Mouse (Mus musculus) thymus, postnatal 14 days (tissue): ENCODE measurements around the gene Pde9a.

Source experiments
- DNase-seq: peaks from one replicate; pipeline ENCODE4 v3.0.0; 2021

Gene Pde9a

DNA sequence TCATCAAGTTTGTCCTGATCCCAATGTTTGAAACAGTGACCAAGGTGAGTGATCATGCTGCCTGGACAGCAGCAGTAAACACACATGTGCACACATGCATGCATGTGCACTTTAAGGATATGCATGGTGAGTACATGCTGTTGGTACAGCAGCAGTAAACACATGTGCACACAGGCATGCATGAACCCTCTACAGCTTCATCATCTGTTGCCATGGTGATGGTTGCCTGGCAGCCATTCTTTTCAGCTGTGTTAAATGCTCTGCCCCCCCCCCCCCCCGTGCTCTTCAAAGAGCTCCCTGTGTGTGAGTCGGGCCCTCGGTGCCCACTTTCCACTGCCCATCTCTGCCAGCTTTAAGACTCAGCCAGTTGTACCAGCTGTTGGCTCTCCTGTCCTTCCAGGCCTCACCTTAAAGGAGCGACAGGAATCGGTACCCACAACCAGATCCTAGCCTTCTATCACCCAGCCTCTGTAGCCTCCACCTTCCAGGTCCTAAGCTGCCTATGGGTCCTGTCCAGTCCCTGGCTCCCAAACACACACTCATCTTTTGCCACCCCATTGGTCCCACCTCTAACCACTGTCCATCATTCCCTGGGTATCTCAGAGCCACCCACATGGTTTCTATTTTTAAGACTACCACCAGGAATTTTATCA, 84.9 kb downstream of the Pde9a start:
- DNase-seq, result no peak

DNA sequence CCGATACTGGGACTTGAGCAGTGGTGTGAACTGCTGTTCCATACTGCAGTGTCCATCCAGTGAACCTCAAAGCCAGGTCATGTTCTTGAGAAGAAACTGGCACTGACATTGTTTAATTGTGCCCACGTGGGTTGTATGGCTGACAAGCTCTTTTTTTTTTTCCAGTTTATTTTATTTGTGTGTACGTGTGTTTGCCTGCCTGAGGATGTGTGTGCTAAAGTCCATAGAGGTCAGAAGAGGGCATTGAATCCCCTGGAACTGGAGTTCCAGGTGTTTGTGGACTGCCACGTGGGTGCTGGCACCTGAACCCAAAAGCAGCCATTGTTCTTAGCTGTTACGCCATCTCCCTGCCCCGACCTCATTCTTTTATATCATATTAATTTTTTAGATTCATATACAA, 88.4 kb downstream of the Pde9a start:
- no peak for DNase-seq

DNA sequence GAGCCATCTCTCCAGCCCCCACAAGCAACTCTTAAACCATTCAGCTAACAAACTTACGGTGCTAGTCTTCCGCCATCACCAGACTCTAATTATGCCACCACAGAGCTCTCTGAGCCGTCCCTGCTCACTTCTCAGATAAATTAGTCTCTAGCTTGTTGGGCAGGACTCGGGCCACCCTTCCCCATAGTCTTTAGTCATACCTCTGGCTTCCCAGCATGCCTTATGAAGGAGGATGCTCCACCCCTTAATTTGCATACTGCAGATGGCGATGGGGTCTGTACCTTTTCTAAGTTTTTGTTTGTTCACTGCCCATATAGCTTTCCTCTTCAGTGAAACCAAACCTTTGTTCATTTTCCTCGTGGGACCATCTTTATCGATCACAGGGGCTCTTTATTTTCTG, 92.6 kb downstream of the Pde9a start:
- DNase-seq, result no peak

DNA sequence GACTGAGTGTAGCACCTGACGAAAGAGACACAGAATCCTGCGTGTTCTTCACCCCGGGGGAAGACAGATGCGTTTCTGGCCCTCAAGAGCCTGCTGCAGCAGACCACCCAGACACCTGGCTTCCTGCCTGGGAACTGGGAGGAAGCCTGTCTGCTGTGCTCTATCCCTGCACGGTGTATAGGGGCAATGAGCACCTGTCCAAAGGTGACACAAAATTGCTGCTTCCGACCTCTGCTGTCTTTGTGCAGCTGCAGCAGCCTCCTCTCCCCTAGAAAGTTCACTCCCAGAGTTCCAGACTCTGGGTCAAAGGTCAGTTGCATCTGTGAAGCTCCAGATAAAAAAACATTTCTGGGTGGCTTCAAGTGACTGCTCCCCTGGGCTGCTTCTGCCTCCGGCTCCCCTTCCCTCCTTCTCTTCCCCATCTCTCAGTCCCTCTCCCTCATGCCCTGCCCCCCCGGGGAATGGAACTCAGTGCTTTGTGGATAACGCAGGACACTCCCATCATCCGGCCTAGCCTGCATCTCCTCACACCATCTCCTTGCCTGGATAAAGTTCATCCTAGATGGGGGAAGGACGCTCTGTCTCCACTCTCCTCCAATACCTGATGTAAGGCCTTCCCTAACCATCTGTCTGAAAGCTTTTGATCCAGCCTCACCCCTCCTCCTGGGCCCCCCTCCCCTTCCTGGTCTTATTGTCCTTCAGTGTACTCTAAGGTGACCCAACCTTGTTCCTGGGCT, 93.3 kb downstream of the Pde9a start:
- no peak for DNase-seq

DNA sequence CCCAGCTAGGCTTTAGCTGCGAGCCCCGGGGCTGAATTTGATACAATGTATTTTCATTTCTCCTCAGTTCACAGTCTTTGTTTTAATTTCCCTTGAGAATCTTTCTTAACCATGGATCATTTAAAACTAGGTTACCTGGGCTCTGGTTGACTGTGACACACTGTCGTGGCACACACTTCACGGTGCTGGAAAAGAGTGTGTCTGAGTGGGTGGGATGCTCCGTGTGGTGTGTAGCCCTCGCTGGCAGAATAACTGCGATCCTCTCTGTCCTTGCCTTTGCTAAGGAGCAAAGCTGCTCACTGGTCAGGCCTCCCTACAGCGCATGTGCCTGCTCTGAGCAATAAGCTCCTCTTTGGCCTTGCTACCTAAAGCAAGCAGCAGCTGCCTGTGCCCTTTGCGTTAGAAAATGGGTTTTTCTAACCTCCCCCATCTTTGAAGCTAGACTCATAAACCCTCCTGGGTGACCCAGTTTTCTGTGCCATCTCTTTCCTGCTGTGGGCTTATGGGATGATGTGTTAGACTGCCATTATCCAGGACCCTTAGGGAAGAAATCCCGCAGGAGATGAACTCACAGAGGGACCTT, 100.7 kb downstream of the Pde9a start:
- no peak for DNase-seq

DNA sequence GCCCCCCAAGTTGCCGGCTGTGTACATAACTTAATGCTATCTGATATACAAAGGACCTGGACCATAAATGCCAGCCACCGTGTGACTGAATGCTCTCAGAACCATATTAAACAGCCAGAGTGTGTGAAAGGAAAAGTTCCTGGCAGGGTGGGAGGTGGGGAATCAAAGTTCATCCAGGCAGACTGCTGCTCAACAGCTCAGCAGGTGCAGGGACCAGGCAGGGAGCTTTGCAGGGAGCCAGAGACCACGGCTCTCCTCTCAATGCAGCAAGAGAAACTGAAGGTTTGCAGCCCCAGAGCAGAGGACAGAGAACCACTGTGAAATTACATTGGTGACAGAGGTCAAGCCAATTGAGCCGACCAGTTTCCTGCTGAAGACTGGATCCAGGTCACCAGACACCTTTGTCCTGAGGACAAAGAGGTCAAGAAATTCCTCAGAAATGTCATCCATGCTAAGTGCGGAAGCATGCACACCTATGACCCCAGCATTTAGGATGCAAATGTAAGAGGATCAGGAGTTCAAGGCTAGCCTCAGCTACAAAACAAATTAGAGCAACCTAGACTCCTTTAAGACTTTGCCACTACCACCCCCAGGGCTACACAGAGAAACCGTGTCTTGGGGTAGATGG, 101.5 kb downstream of the Pde9a start:
- DNase-seq, result no peak

DNA sequence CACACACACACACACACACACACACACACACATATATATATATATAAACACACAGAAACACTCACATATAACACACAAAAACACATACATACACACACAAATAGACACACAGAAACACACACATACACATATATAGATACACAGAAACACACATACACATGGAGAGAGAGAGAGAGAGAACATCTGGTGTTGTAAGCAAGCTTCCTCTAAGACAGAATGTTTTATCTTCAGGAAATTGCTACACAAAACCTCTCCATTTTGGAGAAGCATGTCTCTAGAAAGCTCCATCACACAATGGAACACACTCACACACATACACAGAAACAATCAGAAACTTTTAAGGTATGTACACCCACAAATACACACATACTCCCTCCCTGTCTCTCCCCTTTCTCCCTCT, 105.3 kb downstream of the Pde9a start:
- no peak for DNase-seq

DNA sequence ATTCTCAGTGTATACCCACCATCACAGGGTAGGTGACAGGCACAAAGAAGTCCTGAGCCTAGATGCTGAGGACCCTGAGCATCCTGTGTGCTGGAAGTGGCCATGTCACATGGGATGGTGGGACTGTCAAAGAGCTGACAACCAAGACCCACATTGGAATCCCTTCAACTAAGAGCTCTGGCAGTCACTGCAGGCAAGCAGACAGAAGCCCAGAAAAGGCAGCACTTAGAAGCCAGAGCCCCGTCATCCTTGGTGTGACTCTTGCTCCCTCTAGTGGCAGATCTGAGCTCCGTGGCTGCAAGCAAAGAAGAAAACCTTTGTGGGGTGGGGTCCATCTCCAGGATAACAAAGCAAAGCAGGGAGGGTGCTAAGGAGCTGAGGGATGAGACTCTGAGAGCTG, 106.4 kb downstream of the Pde9a start:
- peak; percentile 77 for DNase-seq

DNA sequence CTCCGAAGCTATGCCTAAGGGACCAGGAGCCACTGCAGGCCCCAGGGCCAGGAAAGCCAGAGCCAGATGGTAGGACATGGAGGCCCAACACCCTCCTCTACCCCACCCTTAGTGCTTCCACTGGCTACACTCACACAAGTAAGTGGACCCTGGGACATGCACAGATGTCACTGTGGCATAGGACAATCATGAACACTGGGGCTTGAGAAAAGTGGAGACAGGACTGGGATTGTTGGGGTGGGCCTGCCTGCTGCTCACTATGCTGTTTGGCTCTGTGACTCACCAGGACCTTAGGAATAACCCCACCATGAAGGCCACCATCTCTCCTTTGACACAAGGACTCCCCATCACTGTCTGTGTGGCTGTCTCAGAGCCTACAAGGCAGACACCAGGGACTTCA, 109.0 kb downstream of the Pde9a start:
- DNase-seq, result no peak

DNA sequence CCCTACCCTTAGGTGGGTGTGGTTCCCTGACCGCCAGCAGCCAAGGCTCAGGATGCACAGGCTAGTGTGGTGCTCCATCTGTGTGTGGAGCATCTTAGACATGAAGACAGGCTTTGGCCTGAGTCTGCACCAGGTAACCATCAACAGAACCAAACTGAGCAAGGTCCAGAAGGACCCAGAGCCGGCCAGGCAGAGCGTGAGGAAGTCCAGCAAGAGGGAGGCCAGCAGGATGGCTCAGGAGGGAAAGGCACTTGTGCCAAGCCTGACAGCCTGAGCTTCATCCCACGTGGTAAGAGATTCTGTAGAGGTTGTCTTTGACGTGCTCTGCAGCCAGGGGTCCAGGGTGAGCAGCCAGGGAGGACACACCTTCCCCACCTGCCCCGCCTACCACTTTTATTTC, 111.7 kb downstream of the Pde9a start:
- no peak for DNase-seq

DNA sequence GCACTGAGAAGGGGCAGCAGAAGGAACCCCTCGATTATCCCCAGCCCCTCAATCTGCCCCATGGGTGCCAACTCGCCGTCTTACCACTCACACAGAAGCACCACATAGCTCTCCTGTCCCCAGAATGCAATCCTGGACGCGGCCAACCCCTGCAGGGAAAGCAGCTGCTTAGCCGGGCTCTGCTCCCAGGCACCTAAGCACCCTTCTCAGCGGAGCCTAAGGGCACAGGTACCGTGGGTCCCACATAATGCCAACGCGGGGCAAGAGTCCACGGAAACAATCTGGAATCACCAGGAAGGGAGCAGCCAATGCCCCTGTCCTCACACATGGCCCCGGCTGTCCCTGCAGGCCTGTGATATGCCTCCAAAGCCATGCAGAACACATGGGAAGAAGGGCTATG, 113.7 kb downstream of the Pde9a start:
- no peak for DNase-seq

DNA sequence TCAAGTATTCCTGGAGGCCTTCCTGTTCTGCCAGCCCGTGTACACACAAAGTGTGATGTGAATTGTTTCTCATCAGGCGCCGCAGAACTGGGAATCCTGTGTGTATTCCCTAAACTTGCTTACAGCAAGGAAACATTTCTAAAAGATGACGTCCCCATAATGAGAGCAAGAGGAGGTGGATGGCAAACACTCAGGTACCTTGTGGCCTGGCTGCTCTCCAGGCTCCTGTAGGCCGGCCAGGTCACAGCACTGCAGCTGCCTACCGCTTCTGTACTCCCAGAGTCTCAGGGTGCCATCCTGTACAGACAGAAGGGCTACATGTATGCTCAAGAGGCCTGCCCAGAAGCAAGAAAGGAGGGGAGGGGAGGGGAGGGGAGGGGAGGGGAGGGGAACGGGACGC, 114.4 kb downstream of the Pde9a start:
- no peak for DNase-seq

DNA sequence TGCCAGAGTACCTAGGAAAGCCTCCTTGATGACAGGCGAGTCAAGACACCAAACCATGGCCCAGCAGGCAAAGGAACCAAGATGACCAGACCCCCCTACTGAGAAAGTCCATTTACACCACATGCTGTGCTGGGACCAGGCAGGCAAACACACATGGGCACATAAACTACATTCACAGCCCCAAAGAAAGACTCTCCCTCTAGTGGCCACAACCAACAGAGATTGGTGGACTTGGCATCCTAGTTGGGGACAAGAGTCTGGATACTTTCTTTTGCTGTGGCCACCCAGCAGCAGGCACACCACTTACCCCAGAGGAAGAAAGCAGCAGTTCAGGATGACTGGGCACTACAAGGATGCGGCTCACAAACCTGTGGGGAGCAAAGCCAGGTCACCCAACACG, 114.9 kb downstream of the Pde9a start:
- DNase-seq, result no peak

DNA sequence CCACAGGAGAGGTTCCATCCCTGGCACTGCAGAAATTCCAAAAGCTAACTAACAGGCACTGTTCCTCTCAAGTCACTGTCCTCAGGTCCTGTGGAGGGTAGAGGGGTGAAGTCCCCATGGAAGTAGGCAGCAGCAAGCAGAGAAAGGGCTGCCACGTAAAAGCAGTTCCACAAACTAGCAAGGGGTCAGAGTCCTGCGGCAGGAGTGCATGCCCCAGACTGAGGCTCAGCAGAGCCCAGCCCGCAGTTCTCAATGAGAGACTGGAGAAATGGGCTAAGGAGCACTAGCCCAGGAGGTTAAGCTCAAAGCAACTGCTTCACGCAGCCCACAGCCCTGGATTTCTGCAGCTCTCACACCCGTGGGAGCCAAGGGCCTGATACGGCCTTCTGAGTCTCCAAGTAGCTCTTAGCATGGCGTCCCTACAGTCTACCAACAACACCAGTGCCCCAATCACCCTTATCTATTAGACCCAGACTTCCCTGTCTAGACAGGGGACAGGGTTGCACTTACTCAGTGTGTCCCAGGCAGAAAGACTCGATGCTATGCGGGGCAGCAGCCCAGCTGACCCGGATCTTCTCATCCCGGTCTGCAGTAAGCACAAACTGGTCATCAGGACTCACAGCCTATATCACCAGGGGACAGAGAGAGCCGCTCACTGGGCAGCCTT, 116.4 kb downstream of the Pde9a start:
- DNase-seq, result no peak

DNA sequence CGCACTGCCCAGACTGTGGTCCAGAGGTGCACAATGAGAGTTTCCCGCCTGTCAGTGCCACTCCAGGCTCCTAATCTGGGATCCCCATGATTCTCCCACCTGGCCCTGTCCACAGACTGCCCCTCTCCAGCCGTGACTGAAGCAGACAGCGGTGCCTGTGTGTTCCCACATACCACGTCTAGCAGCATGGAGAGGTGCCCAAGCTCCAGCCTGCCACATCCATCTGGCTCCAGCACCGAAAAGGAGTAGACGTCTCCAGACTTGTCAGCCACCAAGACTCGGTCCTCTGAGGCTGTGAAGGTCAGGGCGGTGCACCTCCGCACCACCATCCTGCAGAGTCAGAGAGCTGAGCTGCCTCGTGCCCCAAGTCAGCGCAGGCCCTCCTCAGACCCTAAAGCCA, 117.3 kb downstream of the Pde9a start:
- no peak for DNase-seq

DNA sequence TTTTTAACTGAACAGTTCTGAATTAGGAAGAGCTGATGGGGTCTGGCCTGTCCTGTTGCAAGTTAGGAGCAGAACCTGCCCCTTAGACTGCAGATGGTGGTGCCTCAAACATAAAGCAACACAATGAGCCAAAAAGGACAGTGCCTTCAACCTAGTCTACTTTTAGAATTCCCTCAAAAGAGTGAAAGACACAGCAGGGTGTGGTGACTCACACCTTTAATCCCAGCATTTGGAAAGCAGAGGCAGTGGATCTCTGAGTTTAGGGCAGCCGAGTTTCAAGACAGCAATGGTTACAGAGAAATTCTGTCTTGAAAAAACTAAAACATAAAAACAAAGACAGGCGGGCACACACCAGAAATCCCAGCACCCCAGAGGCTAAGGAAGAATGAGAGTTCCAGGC, 117.9 kb downstream of the Pde9a start:
- DNase-seq, result no peak

DNA sequence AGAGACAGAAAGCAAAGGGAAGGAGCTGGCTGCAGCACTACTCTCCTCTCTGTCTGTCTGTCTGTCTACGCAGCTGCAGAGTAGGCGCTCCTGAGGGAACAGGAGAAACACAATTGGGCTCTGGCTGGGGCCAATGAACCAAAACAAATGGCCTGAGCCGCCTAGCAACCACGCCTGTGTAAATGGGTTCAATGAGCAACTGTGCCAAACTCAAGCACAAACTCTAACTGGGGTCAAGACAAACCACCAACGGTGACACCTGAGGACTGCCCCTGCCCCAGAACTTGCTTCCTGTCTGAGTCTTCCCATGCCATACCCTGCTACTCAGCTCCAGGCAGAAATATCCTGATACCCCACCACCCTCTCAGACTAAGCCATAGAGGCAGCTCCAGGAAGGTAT, 119.0 kb downstream of the Pde9a start:
- no peak for DNase-seq

DNA sequence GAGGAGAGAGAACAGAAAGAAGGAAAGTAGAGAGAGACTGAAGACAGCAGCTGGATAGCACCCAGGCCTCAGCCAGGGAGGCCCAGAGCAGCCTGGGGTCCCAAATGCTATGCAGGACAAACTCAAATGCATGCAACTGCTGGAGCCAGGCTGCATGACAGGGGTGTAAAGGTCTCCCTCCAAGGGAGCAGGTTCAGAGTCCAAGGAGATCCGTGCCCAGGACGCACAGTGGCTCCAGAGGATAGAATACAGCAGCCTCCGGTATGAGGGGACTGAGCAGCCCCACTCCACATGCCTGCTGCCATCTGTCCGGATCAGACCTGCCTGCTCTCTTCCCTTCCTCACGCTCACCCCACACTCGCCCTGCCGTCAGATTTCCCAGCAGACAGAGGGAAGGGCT, 120.3 kb downstream of the Pde9a start:
- DNase-seq, result no peak

DNA sequence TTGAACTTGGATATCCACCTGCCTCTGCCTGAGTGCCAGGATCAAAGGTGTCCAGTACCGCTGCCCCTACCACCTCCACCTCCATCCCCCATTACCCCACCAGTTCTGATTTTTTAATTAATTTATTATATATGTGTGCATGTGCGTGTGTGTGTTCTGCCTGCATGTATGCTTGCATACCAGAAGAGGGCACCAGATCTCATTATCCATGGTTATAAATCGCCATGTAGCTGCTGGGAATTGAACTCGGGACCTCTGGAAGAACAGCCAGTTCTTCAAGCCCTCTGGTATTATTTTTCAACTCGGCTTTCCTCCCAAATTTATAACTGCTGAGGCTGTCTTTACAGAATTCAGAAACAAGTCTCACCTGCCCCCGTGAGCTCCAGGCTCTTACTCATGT, 124.9 kb downstream of the Pde9a start:
- no peak for DNase-seq

DNA sequence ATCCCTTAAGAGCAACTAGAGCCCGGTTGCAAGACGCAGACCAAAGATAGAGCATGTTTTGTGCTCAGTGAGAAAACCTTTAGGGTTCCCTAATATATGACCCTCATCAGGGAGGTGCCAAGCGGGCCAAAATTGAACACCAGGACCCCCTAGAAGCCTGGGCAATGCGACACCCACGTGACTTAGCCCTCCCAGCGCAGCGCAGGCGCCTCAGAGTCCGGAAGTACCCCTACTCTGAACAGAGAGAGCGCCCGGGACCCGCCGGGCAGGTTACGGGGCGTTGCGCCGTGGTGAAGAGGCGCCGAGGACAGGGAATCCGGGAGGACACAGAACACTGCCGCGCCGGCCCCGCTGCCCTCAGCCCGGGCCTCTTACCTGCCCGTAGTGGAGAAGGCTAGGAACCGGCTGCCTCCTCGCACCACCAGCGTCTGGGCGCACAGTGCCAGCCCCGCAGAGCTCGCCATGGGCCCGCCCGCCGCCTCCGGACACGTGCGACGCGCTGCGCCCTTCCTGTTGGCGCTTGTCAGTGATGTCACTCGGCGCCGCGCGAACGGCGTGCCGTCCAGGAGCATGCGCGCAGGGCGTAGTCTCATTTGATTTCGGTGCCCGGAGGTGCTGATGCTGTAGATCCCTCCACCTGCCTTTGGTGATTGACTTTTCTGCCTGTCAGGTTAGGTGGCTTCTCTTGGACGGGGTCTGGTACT, 125.9 kb downstream of the Pde9a start:
- peak; percentile 89 for DNase-seq

DNA sequence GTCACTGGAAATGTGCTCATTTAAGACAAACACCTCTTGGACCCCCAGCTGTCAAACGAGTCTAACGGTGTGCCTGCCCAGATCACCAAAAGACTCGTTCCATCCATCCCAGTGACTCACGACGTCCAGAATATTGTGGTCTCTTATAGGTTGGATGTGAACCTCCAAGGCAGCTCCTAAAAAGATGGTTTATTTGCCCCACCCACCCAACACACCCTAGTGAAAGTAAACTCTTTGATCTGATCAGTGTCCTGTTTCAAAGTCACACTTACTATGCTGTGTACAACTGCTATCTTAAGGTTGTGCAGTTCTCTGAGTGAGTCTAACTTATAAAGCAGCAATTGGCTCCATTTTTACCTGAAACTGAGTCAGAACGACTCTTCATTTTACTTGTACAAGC, 126.6 kb downstream of the Pde9a start:
- no peak for DNase-seq

DNA sequence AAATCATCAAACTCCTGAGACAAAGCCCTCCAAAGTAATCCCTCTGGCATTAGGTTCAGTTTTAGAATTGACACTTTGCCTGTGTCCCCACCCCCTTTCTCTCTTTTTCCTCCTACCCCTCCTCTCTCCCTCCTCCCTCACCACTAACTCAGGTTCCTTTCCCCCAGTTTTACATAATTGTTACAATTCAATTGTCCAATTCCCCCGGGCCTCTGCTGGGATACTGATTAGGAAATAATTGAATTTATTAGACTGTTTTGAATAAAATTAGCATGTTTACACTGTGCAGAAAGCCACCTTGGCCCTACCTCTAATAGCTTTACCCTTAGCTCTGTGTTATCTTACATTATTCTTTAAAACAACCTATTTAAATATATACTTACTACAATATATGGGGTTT, 128.7 kb downstream of the Pde9a start:
- DNase-seq, result no peak

DNA sequence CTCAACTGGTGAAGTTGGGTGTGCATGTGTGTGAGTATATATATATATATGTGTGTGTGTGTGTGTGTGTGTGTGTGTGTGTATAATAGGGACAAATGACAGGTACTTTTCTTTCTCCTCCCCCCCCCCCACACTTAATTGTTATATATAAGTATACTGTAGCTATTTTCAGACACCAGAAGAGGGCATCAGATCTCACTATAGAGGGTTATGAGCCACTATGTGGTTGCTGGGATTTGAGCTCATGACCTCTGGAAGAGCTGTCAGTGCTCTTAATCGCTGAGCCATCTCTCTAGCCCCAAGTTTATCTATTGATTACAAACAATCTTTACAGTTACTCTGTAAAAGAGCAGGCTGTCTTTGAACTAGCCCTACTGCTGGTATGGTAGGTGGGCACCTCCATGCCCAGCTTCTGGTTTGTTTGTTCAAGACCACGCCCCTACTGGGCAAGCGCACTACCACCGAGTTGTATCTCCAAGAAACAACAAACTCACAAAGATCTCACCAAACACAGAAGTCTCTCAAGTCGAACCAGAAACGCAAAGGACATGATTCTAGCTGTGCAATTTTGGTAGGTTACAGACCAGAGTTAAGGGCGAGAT, 133.4 kb downstream of the Pde9a start:
- DNase-seq, result no peak
